Mouse (Mus musculus) stomach, postnatal 0 days (tissue): Measurements from ENCODE around the gene Rwdd2b. TPM values are rescaled to one million over a fixed set of nuclear protein-coding genes. Genes with fewer than 3 reads are reported as not detected.
A peak's percentile ranks its signal among the peaks of the same experiment; 100 is the strongest.

ENCODE experiments used
- ATAC-seq: fragments of 200-750 bp; cut with Nextera tagmentation; 2 replicates; pipeline ENCODE4 v1.8.0; 2017; ENCODE audit not compliant: low FRiP score, low TSS enrichment
- DNase-seq: peaks from one replicate; pipeline ENCODE4 v3.0.0-alpha.2; 2016; ENCODE audit warnings: low spot score
- H3K27ac ChIP-seq: fragments of 300-500 bp; sonication (generic); replicated peaks from 2 replicates; pipeline ENCODE4 v1.5.1; 2014; ENCODE audit warnings: mild to moderate bottlenecking, control low read depth
- H3K27me3 ChIP-seq: fragments of 300-500 bp; sonication (generic); 2 replicates; pipeline ENCODE4 v1.6.1; 2014; ENCODE audit warnings: low read length; ENCODE audit not compliant: control insufficient read depth, insufficient read depth
- H3K36me3 ChIP-seq: fragments of 300-500 bp; sonication (generic); 2 replicates; pipeline ENCODE4 v1.6.1; 2014; ENCODE audit warnings: low read length, mixed read lengths; ENCODE audit not compliant: control insufficient read depth, insufficient read depth
- H3K4me1 ChIP-seq: fragments of 300-500 bp; sonication (generic); replicated peaks from 2 replicates; pipeline ENCODE4 v1.6.1; 2014; ENCODE audit warnings: antibody characterized with exemption; ENCODE audit not compliant: control insufficient read depth, insufficient read depth
- H3K4me2 ChIP-seq: fragments of 300-500 bp; sonication (generic); replicated peaks from 2 replicates; pipeline ENCODE4 v1.6.1; 2014; ENCODE audit warnings: low read depth, mild to moderate bottlenecking, control low read depth, moderate library complexity
- H3K4me3 ChIP-seq: fragments of 300-500 bp; sonication (generic); 2 replicates; pipeline ENCODE4 v1.5.1; 2014; ENCODE audit warnings: low read depth, low read length, control low read depth
- H3K9ac ChIP-seq: fragments of 300-500 bp; sonication (generic); 2 replicates; pipeline ENCODE4 v1.6.1; 2014; ENCODE audit warnings: mild to moderate bottlenecking, low read length, control low read depth, mixed read lengths
- H3K9me3 ChIP-seq: fragments of 300-500 bp; sonication (generic); 2 replicates; pipeline ENCODE4 v1.6.1; 2016; ENCODE audit warnings: low read length; ENCODE audit not compliant: control insufficient read depth
- CTCF ChIP-seq: IDR thresholded peaks from 2 replicates; pipeline ENCODE4 v1.5.1; 2016; ENCODE audit warnings: antibody characterized with exemption, low read depth, mild to moderate bottlenecking, moderate library complexity
- EP300 ChIP-seq: optimal IDR thresholded peaks from 2 replicates; pipeline ENCODE3; 2016; ENCODE audit warnings: antibody characterized with exemption
- WGBS: fragments of 180-500 bp; shearing (Covaris S2); extraction: QIAGEN DNeasy Blood & Tissue Kit; methylation state at CpG from one replicate; pipeline ENCODE4 v1.1.7; 2014; 5-methylcytosine and 5-hydroxymethylcytosine counted together
- polyA plus RNA-seq: library from polyadenylated mRNA; unstranded; fragments of >200 nt; fragmentation: Nextera tagmentation; extraction: Ambion mirVana; gene quantifications from 2 replicates; pipeline ENCODE4 v1.2.1, GENCODE M21; 2015

The Rwdd2b gene
- polyA plus RNA-seq, 1 experiment from 2014 or later, result 6.9 TPM

DNA sequence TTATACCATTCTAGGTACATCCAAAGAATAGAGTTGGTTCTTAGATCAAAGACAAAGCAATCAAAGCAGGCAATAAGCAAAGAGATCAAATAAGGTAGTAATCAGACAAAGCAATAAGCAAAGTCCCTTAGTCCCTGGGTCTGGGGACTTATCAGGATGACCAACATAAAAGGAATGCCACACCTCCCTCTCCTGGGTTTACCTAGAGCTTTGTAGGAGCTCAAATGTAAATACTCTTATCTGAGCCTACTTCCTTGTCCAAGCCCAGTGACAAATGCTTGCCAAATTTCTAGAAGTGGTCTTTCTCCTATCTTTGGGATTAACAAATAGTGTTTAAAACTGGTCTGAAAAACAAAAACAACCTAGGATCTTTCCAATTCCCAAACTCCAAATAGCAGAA lies 2.9 kb upstream of the Rwdd2b start:
- no peaks in the 10 kb centered on the region for H3K9me3 ChIP-seq
- no peaks in the 10 kb centered on the region; the same call in 1 of the 2 replicates for H3K4me1 ChIP-seq
- H3K27me3 ChIP-seq, result no peaks in the 10 kb centered on the region
- no peak overlapping the region for H3K4me2 ChIP-seq
- no peaks in the 10 kb centered on the region for H3K36me3 ChIP-seq
- no peak for TF ChIP-seq CTCF
- no peak overlapping the region for H3K4me3 ChIP-seq
- H3K9ac ChIP-seq, result no peak overlapping the region
- no peak for DNase-seq
- H3K27ac ChIP-seq, result no peak overlapping the region
- peak; percentile 35; the same call in 1 of the 2 replicates for ATAC-seq

DNA sequence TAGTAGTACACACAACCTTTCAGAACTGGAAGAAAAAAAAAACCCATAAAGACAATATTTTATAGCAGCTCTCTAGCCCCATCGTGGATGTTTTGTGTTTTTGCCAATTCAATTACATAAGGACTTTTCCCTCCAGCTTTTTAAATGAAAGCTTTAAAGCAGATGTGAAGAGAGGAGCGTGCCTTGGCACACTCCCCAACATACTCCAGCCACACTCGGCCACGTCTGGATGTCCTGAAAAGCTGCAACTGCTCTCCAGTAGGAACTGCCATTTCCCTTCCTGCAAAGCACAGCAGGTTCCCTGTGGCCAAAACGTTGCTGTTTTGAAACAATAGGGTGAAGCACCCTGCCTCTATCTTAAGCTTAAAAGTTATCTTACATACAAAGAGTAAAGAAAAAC lies 1.9 kb upstream of the Rwdd2b start:
- TF ChIP-seq CTCF (no peak), EP300 (no peak)
- no peaks in the 10 kb centered on the region for H3K36me3 ChIP-seq
- H3K9me3 ChIP-seq, result no peaks in the 10 kb centered on the region
- no peaks in the 10 kb centered on the region; the same call in 1 of the 2 replicates for H3K4me1 ChIP-seq
- H3K4me3 ChIP-seq, result no peak overlapping the region
- H3K9ac ChIP-seq, result no peak overlapping the region
- ATAC-seq, result no peak
- 28% methylated on average over 5 of the region's 5 CpGs for WGBS
- H3K27ac ChIP-seq, result no peak overlapping the region
- H3K27me3 ChIP-seq, result no peaks in the 10 kb centered on the region
- DNase-seq, result no peak
- no peak overlapping the region for H3K4me2 ChIP-seq

DNA sequence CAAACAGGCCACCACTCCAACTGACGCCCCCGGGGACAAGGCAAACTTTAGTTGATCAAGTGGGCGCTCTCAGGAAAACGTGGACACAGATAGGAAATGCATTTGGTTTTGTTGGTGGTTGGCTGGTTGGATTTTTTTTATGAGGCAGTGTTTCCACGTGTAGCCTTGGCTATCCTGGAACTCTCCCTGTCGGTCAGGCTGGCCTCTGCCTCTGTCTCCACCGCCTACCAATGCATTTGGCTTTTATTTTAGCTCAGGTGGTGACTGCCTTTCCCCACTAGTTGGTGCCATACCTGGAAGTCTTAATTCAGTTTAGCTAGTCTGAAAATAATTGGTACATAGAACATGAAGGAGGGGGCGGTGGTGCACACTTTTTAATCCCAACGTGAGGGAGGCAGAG lies 716 bp upstream of the Rwdd2b start:
- no peaks in the 10 kb centered on the region; the same call in 1 of the 2 replicates for H3K4me1 ChIP-seq
- no peaks in the 10 kb centered on the region for H3K36me3 ChIP-seq
- peak; percentile 65 for TF ChIP-seq CTCF
- no peak for TF ChIP-seq EP300
- peak overlapping the region; percentile 71 for H3K4me3 ChIP-seq
- no peaks in the 10 kb centered on the region for H3K9me3 ChIP-seq
- H3K4me2 ChIP-seq, result peak overlapping the region; percentile 70
- DNase-seq (peak; percentile 48), ATAC-seq (peak; percentile 46; the same call in 1 of the 2 replicates)
- H3K9ac ChIP-seq, result peak overlapping the region; percentile 81
- H3K27me3 ChIP-seq, result no peaks in the 10 kb centered on the region
- WGBS, result 17% methylated on average over 9 of the region's 9 CpGs
- H3K27ac ChIP-seq, result no peak overlapping the region; the same call in 1 of the 2 replicates

DNA sequence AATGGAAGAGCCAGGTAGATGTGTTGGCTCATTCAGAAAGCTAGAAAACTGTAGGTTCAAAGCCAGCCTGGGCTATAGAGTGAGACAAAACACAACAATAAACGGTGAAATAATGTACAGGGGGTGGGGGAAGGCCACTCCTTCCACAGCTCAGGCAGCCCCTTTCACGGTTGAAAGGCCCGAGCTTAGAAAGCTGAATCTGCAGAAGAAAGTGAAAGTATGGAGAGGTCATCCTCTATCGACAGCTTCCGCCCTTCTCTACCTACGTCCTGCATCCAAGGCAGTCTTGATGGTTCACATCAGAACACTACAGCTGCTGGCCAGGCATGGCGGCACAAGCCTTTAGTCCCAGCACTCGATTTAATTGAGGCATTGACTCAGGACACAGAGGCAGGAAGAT lies 1.7 kb downstream of the Rwdd2b start:
- H3K4me1 ChIP-seq, result no peaks in the 10 kb centered on the region; the same call in 1 of the 2 replicates
- 88% methylated on average over 8 of the region's 8 CpGs for WGBS
- no peaks in the 10 kb centered on the region for H3K9me3 ChIP-seq
- H3K4me2 ChIP-seq, result no peak overlapping the region
- DNase-seq, result no peak
- no peak overlapping the region for H3K27ac ChIP-seq
- H3K9ac ChIP-seq, result no peak overlapping the region
- TF ChIP-seq CTCF (no peak), EP300 (no peak)
- H3K36me3 ChIP-seq, result no peaks in the 10 kb centered on the region
- no peak overlapping the region for H3K4me3 ChIP-seq
- H3K27me3 ChIP-seq, result no peaks in the 10 kb centered on the region
- ATAC-seq, result no peak

DNA sequence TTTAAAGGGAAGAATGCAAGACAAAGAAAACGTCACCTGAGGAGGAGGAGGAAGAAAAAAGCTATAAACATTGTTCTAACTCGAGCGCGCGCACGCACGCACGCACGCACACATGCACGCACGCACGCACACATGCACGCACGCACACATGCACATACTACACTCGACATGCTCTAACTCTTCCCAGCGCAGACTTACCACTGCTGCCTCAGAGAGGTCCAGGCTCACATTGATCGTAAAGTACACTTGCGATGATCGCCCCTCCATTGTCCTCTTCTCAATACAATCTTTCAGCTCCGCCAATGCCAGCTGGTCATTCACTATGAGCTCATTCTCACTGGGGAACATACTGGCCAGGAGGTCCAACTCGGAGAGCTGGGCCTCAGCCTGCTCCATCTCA lies 3.3 kb downstream of the Rwdd2b start:
- no peak overlapping the region for H3K4me3 ChIP-seq
- H3K27ac ChIP-seq, result no peak overlapping the region
- no peaks in the 10 kb centered on the region for H3K36me3 ChIP-seq
- H3K4me2 ChIP-seq, result no peak overlapping the region
- no peaks in the 10 kb centered on the region for H3K27me3 ChIP-seq
- no peaks in the 10 kb centered on the region for H3K9me3 ChIP-seq
- DNase-seq (no peak), ATAC-seq (no peak)
- TF ChIP-seq EP300, result no peak
- TF ChIP-seq CTCF, result no peak
- H3K4me1 ChIP-seq, result no peaks in the 10 kb centered on the region; the same call in 1 of the 2 replicates
- 91% methylated on average over 21 of the region's 21 CpGs for WGBS
- H3K9ac ChIP-seq, result no peak overlapping the region

DNA sequence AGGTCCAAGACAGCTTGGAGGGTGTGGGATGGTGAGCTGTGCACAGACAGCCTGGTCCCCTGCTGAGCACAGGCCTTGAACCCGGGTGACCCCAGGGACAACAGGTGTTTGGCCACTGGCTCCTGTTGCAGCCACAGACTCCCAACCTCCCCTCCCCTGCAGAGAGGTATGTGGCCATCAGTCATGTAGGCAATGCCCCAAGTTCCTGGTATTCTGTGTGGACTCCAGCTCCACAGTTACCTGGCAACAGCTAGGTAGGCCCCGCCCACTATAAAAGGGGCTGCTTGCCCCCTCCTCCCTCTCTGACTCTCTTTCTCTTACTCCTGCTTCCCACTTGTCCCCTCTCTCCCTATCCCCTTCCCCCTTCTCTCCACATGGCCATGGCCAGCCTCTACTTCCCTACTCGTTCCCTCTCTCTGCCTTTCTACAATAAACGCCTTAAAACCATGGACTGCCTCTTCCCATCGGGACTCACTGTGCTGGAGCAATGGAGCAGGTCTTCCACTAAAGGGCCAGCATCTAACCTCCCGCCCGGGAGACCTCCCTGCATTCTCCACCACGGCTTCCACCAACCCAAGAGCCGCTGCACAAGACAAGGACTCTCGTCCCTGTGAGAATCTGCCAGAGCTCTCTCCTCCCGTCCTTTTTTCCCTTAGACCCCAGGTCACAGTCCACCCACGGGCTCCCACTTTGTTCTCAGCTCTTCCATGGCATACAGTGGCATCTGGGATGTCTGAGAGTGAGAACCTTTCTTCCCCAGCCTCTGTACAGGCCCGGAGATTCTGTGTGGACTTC lies 4.8 kb downstream of the Rwdd2b start:
- 77% methylated on average over 13 of the region's 13 CpGs for WGBS
- DNase-seq (no peak), ATAC-seq (no peak)
- Histone ChIP-seq H3K27ac (no peak overlapping the region), H3K27me3 (no peaks in the 10 kb centered on the region), H3K36me3 (no peaks in the 10 kb centered on the region), H3K4me1 (no peaks in the 10 kb centered on the region; the same call in 1 of the 2 replicates), H3K4me2 (no peak overlapping the region), H3K9me3 (no peaks in the 10 kb centered on the region), H3K9ac (no peak overlapping the region), H3K4me3 (no peak overlapping the region)
- no peak for TF ChIP-seq EP300
- TF ChIP-seq CTCF, result no peak
